Mouse (Mus musculus): ENCODE data around the gene Rhot2.

Gene Rhot2

DNA sequence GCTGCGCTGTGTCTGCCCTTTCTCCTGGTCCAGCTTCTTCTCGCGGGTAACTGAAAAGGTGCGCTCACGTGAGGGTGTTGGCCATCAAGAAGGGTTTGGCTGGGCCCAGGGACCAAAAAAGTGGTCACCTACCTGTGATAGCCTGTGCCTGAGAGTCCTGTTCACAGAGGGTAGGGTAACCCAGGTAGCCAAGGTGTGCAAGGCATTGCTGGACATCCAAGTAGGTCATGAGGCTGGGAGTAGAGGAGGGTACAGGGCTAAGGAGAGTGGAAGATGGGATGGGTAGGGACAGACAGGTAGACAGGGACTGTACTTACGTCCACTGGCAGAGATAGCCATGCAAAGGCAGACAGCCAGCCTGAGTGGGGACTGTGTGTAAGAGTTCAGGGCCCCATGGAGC is 4.1 kb downstream of the Rhot2 start:
- no peak for DNase-seq

- DNase-seq = peak; percentile 73 to 76
These were observed 5.0 kb downstream of the Rhot2 start for GRCm38 (mm10) chr17:25839455-25840235.

- no peak for DNase-seq
These were observed 5.7 kb downstream of the Rhot2 start for GRCm38 (mm10) chr17:25838904-25839303.

DNA sequence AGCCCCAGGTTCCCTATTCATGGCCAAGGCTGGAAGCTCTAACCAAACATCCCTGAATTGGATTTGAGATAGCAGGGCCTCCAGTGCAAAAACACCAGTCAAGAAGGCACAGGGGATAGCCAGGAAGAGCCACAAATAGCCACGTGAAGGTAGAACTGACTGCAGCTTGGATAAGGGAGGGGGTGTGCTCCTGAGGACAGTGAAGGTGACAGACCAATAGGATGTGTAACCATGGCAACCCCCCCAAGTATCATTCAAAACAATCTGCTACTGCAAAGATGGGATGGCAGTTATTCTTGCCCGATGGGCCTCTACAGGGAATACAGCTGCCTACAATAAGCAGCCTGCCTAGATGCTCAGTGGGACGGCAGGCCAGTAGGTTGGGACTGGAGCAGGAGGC is 7.1 kb downstream of the Rhot2 start:
- DNase-seq = no peak

DNA sequence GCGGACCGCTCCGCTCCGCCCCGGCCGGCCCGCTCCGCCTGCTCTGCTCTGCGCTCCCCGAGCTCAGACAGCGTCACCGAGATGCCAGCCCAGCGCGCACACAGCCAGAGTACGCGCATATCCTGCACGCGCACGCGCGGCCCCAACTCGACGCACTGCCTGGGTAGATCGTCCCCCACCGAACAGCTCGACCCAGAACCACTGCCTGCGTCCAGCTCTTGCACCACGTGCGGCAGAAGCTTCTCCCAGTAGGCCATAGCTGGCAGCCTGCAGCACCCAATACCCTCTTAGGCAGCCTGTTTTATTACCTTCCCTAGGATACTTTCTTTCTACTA is 7.6 kb downstream of the Rhot2 start, which contains the start of gene Rhbdl1:
Rhbdl1 (minus strand) TSS at position 220 of the 335 bp plus-strand sequence.
- peak; percentile 76 to 82 for DNase-seq

- peak; percentile 53 to 59 for DNase-seq
These were observed 8.1 kb downstream of the Rhot2 start for GRCm38 (mm10) chr17:25836397-25837075.

DNA sequence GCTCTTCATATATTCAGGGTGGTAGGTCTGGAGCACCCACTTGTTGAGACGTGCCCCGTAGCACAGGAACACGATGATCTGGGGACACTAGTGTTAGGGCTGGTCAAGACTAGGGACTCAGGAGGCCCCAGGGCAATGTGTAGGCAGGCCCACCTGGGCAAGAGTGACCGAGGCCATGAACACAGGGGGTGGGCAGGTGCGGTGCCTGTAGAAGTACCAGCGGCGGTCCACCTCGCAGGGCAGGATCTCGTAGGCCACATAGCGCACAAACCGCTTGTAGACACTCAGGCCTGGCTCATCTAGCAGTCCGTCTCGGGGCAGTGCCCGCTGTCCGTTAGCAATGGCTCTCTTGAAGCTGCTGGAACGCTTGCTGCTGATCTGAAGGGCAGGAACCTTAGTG is 8.8 kb downstream of the Rhot2 start:
- DNase-seq = peak in 1 of 2 experiments; percentile 32

- peak in 1 of 2 experiments; percentile 26 for DNase-seq
These were observed 9.3 kb downstream of the Rhot2 start for GRCm38 (mm10) chr17:25835301-25835700.

GRCm38 (mm10) chr17:25834595-25835222 is 9.9 kb downstream of the Rhot2 start:
- DNase-seq = peak in 1 of 2 experiments; percentile 26

GRCm38 (mm10) chr17:25833961-25834594 is 10.6 kb downstream of the Rhot2 start:
- DNase-seq = peak; percentile 78 to 83

DNA sequence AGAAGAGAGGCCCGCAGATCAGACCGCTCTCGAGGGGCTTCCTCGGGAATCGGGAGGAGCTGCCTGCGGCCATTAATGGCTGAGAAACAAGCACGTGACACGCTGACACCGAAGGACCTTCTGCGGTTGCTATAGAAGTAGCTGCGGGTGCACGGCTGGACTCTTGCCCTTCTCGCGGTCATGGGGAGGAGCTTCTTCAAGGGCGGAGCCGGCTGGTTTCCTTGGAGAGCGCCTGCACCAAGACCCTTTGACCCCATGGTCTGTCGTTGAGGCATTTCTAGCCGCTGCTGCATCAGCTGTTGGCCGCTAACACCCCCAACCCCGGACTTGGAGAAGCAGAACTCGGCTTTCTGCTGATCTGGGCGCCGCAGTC is 11.4 kb downstream of the Rhot2 start, which contains the start of gene Stub1:
Stub1 (minus strand) TSS at position 114 of the 373 bp plus-strand sequence.
- DNase-seq = peak; percentile 96 to 97

- peak; percentile 100 for DNase-seq
These were observed 12.0 kb downstream of the Rhot2 start for GRCm38 (mm10) chr17:25832436-25833290.

- peak in 1 of 2 experiments; percentile 63 for DNase-seq
These were observed 13.0 kb downstream of the Rhot2 start for GRCm38 (mm10) chr17:25831451-25832281.

DNA sequence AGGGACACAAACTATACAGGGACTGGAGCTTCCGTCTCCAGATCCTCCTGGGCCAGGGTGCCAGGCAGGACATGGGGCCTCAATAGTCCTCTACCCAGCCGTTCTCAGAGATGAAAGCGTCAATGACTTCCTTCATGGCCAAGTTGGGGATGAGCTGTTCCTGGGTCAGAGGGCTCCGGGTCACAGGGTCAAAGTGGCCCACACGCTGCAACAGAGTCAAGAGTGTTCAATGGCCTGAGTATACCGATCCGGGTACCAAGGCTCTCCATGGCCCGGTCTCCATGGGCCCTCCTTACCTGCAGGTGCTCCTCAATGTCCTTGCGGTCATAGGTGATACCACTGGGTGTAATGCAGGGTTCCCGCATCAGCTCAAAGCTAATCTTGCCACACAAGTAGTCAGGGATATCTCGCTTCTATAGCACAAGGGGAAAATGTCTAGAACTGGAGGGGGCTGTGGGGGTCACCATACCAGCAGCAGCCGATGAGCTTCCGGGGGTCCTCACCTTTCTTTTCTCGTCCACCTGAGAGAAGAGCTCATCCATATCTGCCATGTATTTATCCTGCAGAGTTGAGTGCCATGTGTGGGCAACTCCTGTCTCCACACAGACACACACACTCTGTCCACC is 13.7 kb downstream of the Rhot2 start:
- no peak for DNase-seq

GRCm38 (mm10) chr17:25830200-25830753 is 14.4 kb downstream of the Rhot2 start:
- DNase-seq = no peak

- DNase-seq = no peak
These were observed 15.1 kb downstream of the Rhot2 start for GRCm38 (mm10) chr17:25829558-25830017.

GRCm38 (mm10) chr17:25828712-25829557 is 15.7 kb downstream of the Rhot2 start, which contains the start of gene Jmjd8:
TSS of gene Jmjd8 (plus strand) at chr17:25828867.
- DNase-seq = peak; percentile 85 to 89

GRCm38 (mm10) chr17:25828223-25828594 is 16.4 kb downstream of the Rhot2 start:
- DNase-seq = no peak

DNA sequence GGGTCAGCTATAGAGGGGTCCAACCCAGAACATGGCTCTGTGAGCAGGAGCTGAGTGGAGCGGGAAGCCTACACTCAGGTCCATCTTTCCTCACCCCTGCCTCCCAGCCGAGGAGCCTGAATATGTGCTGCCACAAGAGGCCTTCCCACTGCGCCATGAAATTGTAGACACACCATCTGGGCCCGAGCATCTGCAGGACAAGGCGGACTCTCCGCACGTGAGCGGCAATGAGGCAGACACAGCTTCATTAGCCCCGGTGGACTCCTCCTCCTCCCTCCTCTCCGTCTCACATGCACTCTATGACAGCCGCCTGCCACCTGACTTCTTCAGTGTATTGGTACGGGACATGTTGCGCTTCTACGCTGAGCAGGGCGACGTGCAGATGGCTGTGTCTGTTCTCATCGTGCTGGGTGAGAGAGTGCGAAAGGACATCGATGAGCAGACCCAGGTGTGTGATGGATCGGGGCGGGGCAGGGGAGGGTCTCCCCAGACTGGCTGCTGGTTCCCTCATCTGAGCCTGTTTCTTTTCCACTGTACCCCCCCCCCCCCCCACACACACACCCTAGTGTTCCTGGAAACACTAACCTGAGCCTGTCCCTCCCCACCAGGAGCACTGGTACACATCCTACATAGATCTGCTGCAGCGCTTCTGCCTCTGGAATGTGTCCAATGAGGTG is 17.0 kb downstream of the Rhot2 start:
- no peak for DNase-seq

All from kidney, postnatal 36 days (tissue).